ENCODE assay signal across 11 mouse cellular contexts in the genomic region with DNA sequence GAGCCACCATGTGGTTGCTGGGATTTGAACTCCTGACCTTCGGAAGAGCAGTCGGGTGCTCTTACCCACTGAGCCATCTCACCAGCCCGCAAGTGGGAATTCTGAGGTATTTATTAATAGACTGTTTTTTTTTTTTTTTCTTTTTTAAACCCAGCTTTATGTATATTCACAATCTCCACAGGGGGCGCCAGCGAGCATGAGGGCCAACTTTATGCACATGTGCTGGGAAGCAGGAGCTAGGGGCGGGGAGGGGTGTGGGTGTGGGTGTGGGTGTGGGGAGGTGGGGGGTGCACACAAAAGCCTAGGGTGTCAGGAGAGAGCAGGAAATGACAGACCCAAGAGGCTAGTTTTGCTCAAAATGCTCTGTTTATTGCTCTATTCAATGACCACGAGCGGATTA. TPM values are rescaled to one million over a fixed set of nuclear protein-coding genes. Genes with fewer than 3 reads are reported as not detected.
DNase-seq lines count a peak whose midpoint lies in the region; ATAC-seq and TF ChIP-seq lines count a peak whose summit lies in the region.
"Had no signal": no experiment of that assay in that cellular context is flagged by ENCODE, and none has a peak within 500 bp of the region (broad histone marks: within the 10 kb centered on the region; RNA-seq: fewer than 3 reads in every experiment).

No protein-coding gene starts in this region.

- TF ChIP-seq CTCF in liver, adult 2 months (IDR thresholded peaks at IDR 0.05; ENCODE audit: low read depth, low read length), result peak; percentile 42; the same call in 1 of the 2 replicates

- H3K4me2 ChIP-seq in liver, embryonic 11.5 days, result no peak overlapping the region
- H3K4me2 ChIP-seq: heart, embryonic 15.5 days had no signal

- no peaks in the 10 kb centered on the region for H3K4me1 ChIP-seq in liver, adult 2 months (ENCODE audit: control insufficient read depth, insufficient read depth, low read length)
- peaks cover 5% of the 10 kb centered on the region; the same call in 1 of the 2 replicates for H3K4me1 ChIP-seq in liver, embryonic 11.5 days (replicated peaks; ENCODE audit: control insufficient read depth, insufficient read depth, low read length)

- WGBS in liver, adult 2 months, result 74% methylated on average over 8 of the region's 8 CpGs
- 67% methylated on average over 8 of the region's 8 CpGs for WGBS in liver, embryonic 11.5 days

- H3K9ac ChIP-seq in liver, adult 2 months (ENCODE audit: low read depth, low read length), result no peak overlapping the region
- H3K9ac ChIP-seq in liver, embryonic 11.5 days (ENCODE audit: low read depth, low read length), result no peak overlapping the region
- H3K9ac ChIP-seq: heart, embryonic 15.5 days had no signal

- TF ChIP-seq POLR2A in liver, adult 2 months (IDR thresholded peaks at IDR 0.05; ENCODE audit: extremely low read depth, insufficient read depth, low read length), result no peak

- peak; percentile 29 to 73 for DNase-seq in cerebellum, postnatal 14 days
- DNase-seq in liver, adult 2 months (ENCODE audit: extremely low read depth, low read depth, low spot score), result no peak
- DNase-seq in liver, embryonic 11.5 days (ENCODE audit: low spot score), result no peak
- DNase-seq in c-Kit-positive CD71-positive TER-119-negative erythroid progenitor cells, embryonic 14.5 days (ENCODE audit: low read depth), result peak; percentile 40
- no peak for DNase-seq in ovary, postnatal 14 days (ENCODE audit: low spot score)
- no peak for DNase-seq in ovary, postnatal 36 days (ENCODE audit: low spot score)

- H3K27ac ChIP-seq in liver, adult 2 months (replicated peaks; ENCODE audit: insufficient read depth, low read depth, low read length), result no peak overlapping the region
- H3K27ac ChIP-seq in liver, embryonic 11.5 days (ENCODE audit: low read depth, low read length), result no peak overlapping the region
- H3K27ac ChIP-seq: heart, embryonic 15.5 days had no signal

- no peaks in the 10 kb centered on the region for H3K36me3 ChIP-seq in liver, adult 2 months (ENCODE audit: control insufficient read depth, insufficient read depth, low read length)
- no peaks in the 10 kb centered on the region for H3K36me3 ChIP-seq in liver, embryonic 11.5 days (ENCODE audit: control insufficient read depth, insufficient read depth, low read length)
- H3K36me3 ChIP-seq: G1E; heart, embryonic 15.5 days had no signal

- no peaks in the 10 kb centered on the region for H3K79me2 ChIP-seq in liver, adult 2 months (ENCODE audit: control insufficient read depth, insufficient read depth, low read length)

- H3K9me3 ChIP-seq in liver, embryonic 11.5 days (ENCODE audit: control insufficient read depth, low read length), result no peaks in the 10 kb centered on the region
- H3K9me3 ChIP-seq: G1E; heart, embryonic 15.5 days; megakaryocyte, embryonic 14.5 days had no signal

- no peak for ATAC-seq in cerebellum, adult (ENCODE audit: insufficient number of reproducible peaks, low FRiP score, low TSS enrichment)
- no peak for ATAC-seq in liver, embryonic 11.5 days (replicated peaks; ENCODE audit: low FRiP score)
- peak; percentile 58 for ATAC-seq in megakaryocyte progenitor cell, adult 5-6 weeks (replicated peaks; ENCODE audit: poor library complexity)

- no peak overlapping the region for H3K4me3 ChIP-seq in liver, adult 2 months (ENCODE audit: insufficient read depth, low read depth, low read length)
- no peak overlapping the region for H3K4me3 ChIP-seq in liver, embryonic 11.5 days (ENCODE audit: low read depth, low read length)
- H3K4me3 ChIP-seq: heart, embryonic 15.5 days; megakaryocyte, embryonic 14.5 days had no signal

- H3K27me3 ChIP-seq in liver, adult 2 months (ENCODE audit: control insufficient read depth, insufficient read depth, low read length), result no peaks in the 10 kb centered on the region
- no peaks in the 10 kb centered on the region for H3K27me3 ChIP-seq in liver, embryonic 11.5 days (replicated peaks; ENCODE audit: control insufficient read depth, insufficient read depth, low read length)
- H3K27me3 ChIP-seq: heart, embryonic 15.5 days had no signal

RNA-seq across cellular contexts. Expression of a gene that starts 27.1 kb away (rescaled TPM):
- total RNA-seq in liver, adult 2 months (2014; rRNA removed), result 5.7 and 7.0 TPM in 2 replicates
- 9.1 and 16.1 TPM in 2 replicates for polyA plus RNA-seq in liver, adult 2 months (2012; rRNA removed)
- 23.3 and 24.2 TPM in 2 replicates for polyA plus RNA-seq in liver, embryonic 11.5 days (2014; fragmentation: Nextera tagmentation; extraction: Ambion mirVana)
- 2.3 and 4.0 TPM in 2 replicates for total RNA-seq in megakaryocyte progenitor cell, adult 5-6 weeks (2015)
- total RNA-seq in megakaryocyte progenitor cell, adult 5-6 weeks (2017), result 1.4 and 2.2 TPM in 2 replicates

RNA-seq across cellular contexts. Expression of a gene that starts 56.0 kb away (rescaled TPM):
- not detected in 2 replicates for total RNA-seq in liver, adult 2 months (2014; rRNA removed)
- polyA plus RNA-seq in liver, adult 2 months (2012; rRNA removed), result 0.02 TPM in 1 of 2 replicates, not detected in the other
- polyA plus RNA-seq in liver, embryonic 11.5 days (2014; fragmentation: Nextera tagmentation; extraction: Ambion mirVana), result 0.10 and 0.55 TPM in 2 replicates
- not detected in 2 replicates for total RNA-seq in megakaryocyte progenitor cell, adult 5-6 weeks (2015)
- total RNA-seq in megakaryocyte progenitor cell, adult 5-6 weeks (2017), result not detected in 2 replicates
- polyA plus RNA-seq: G1E had no signal

Comparison
In these comparisons a context has a peak if more than half of its experiments do, and no peak if none do; other contexts are left out.
1. DNase-seq: peak in cerebellum, postnatal 14 days (2 of 2) and c-Kit-positive CD71-positive TER-119-negative erythroid progenitor cells, embryonic 14.5 days (single experiment); none in liver, adult 2 months (single experiment), liver, embryonic 11.5 days (single experiment), ovary, postnatal 14 days (single experiment) and ovary, postnatal 36 days (single experiment).